In genomic region chr3:136736773-136737298, GRCm38 (mm10) we compare ENCODE assay signal across 21 mouse cellular contexts.
DNase-seq lines count a peak whose midpoint lies in the region; ATAC-seq and TF ChIP-seq lines count a peak whose summit lies in the region.
"Had no signal": no experiment of that assay in that cellular context is flagged by ENCODE, and none has a peak within 500 bp of the region (broad histone marks: within the 10 kb centered on the region; RNA-seq: fewer than 3 reads in every experiment).

No protein-coding gene starts in this region.

- intact Hi-C loops in left cerebral cortex, adult 2 months (cut with DNase I), result no loop called here

- WGBS in liver, adult 2 months, result 23% methylated on average over 7 of the region's 7 CpGs
- WGBS in liver, embryonic 16.5 days (ENCODE audit: insufficient replicate concordance), result 34% methylated on average over 7 of the region's 7 CpGs

- H3K4me2 ChIP-seq in liver, embryonic 16.5 days (ENCODE audit: low read depth, low read length), result no peak overlapping the region
- H3K4me2 ChIP-seq: embryonic facial prominence, embryonic 12.5 days; forebrain, embryonic 15.5 days; heart, embryonic 13.5 days; hindbrain, embryonic 12.5 days had no signal

- H3K9ac ChIP-seq in liver, adult 2 months (ENCODE audit: low read depth, low read length), result no peak overlapping the region
- no peak overlapping the region for H3K9ac ChIP-seq in liver, embryonic 16.5 days (ENCODE audit: low read depth, low read length)
- H3K9ac ChIP-seq: embryonic facial prominence, embryonic 12.5 days; forebrain, embryonic 15.5 days; heart, embryonic 13.5 days; hindbrain, embryonic 12.5 days had no signal

- peaks cover 23% of the 10 kb centered on the region; the same call in 1 of the 2 replicates for H3K79me2 ChIP-seq in liver, adult 2 months (ENCODE audit: control insufficient read depth, insufficient read depth, low read length)

- 0 out of 2 replicates have a peak, but pooled peaks have one; percentile 24 for ATAC-seq in liver, embryonic 16.5 days (ENCODE audit: low read depth)
- ATAC-seq: CD4-positive, CD25-positive, alpha-beta regulatory T cell, adult 4 months; forebrain, embryonic 15.5 days; hindbrain, postnatal 0 days had no signal

- no peak overlapping the region for H3K27ac ChIP-seq in liver, adult 2 months (replicated peaks; ENCODE audit: insufficient read depth, low read depth, low read length)
- H3K27ac ChIP-seq in liver, embryonic 16.5 days (ENCODE audit: low read length), result no peak overlapping the region
- no peak overlapping the region for H3K27ac ChIP-seq in left cerebral cortex, adult 2 months
- H3K27ac ChIP-seq: embryonic facial prominence, embryonic 12.5 days; forebrain, embryonic 15.5 days; heart, embryonic 13.5 days; hindbrain, embryonic 12.5 days; hindbrain, postnatal 0 days had no signal

- H3K4me3 ChIP-seq in liver, adult 2 months (ENCODE audit: insufficient read depth, low read depth, low read length), result no peak overlapping the region
- no peak overlapping the region for H3K4me3 ChIP-seq in liver, embryonic 16.5 days (ENCODE audit: low read depth, low read length)
- H3K4me3 ChIP-seq in left cerebral cortex, adult 2 months, result no peak overlapping the region
- H3K4me3 ChIP-seq: embryonic facial prominence, embryonic 12.5 days; forebrain, embryonic 15.5 days; heart, embryonic 13.5 days; hindbrain, embryonic 12.5 days had no signal

- peak; percentile 92 for DNase-seq in liver, adult 2 months (ENCODE audit: extremely low read depth, low read depth, low spot score)
- DNase-seq in liver, result no peak
- peak; percentile 27 for DNase-seq in MEL-GATA-1-ER (ENCODE audit: extremely low read depth, low read depth)
- no peak for DNase-seq in left cerebral cortex, adult 2 months (ENCODE audit: extremely low spot score in 1 of 2, low spot score in 2 of 2)
- no peak for DNase-seq in thymus, postnatal 4 days
- DNase-seq in embryo, embryonic 11 days, result no peak
- DNase-seq: adrenal gland, adult 2 months; adrenal gland, postnatal 25 days; B cell, adult 2 months; cerebellum, adult 18-20 months; cerebellum, postnatal 10 days; gastrocnemius, postnatal 36 days; heart, adult 11 months; heart, postnatal 4 days had no signal

- H3K9me3 ChIP-seq in liver, embryonic 16.5 days (replicated peaks; ENCODE audit: control insufficient read depth, low read length), result no peaks in the 10 kb centered on the region
- H3K9me3 ChIP-seq: embryonic facial prominence, embryonic 12.5 days; forebrain, embryonic 15.5 days; heart, embryonic 13.5 days; hindbrain, embryonic 12.5 days had no signal

- TF ChIP-seq POLR2A in liver, adult 2 months (IDR thresholded peaks at IDR 0.05; ENCODE audit: extremely low read depth, insufficient read depth, low read length), result no peak

- no peaks in the 10 kb centered on the region for H3K27me3 ChIP-seq in liver, adult 2 months (ENCODE audit: control insufficient read depth, insufficient read depth, low read length)
- H3K27me3 ChIP-seq in liver, embryonic 16.5 days (ENCODE audit: control insufficient read depth, insufficient read depth, low read depth, low read length), result no peaks in the 10 kb centered on the region
- H3K27me3 ChIP-seq: embryonic facial prominence, embryonic 12.5 days; forebrain, embryonic 15.5 days; heart, embryonic 13.5 days; hindbrain, embryonic 12.5 days had no signal

- H3K36me3 ChIP-seq in liver, adult 2 months (ENCODE audit: control insufficient read depth, insufficient read depth, low read length), result no peaks in the 10 kb centered on the region
- no peaks in the 10 kb centered on the region for H3K36me3 ChIP-seq in liver, embryonic 16.5 days (ENCODE audit: control insufficient read depth, insufficient read depth)
- H3K36me3 ChIP-seq: embryonic facial prominence, embryonic 12.5 days; forebrain, embryonic 15.5 days; heart, embryonic 13.5 days; hindbrain, embryonic 12.5 days had no signal

- no peak for TF ChIP-seq CTCF in liver, adult 2 months (IDR thresholded peaks at IDR 0.05; ENCODE audit: low read depth, low read length)
- no peak for TF ChIP-seq CTCF in left cerebral cortex, adult 2 months (IDR thresholded peaks at IDR 0.05)

- no peaks in the 10 kb centered on the region for H3K4me1 ChIP-seq in liver, adult 2 months (ENCODE audit: control insufficient read depth, insufficient read depth, low read length)
- H3K4me1 ChIP-seq in liver, embryonic 16.5 days (ENCODE audit: control insufficient read depth, low read depth, low read length), result no peaks in the 10 kb centered on the region; the same call in 1 of the 2 replicates

Comparison
In these comparisons a context has a peak if more than half of its experiments do, and no peak if none do; other contexts are left out.
1. DNase-seq: peak in liver, adult 2 months (single experiment) and MEL-GATA-1-ER (single experiment); none in liver (single experiment), left cerebral cortex, adult 2 months (0 of 2), thymus, postnatal 4 days (single experiment) and embryo, embryonic 11 days (single experiment).